Mouse (Mus musculus) spleen, adult 10 weeks (tissue): ENCODE measurements around the gene Myl4. TPM values are rescaled to one million over a fixed set of nuclear protein-coding genes. Genes with fewer than 3 reads are reported as not detected.

Experiments
- polyA plus RNA-seq: library from polyadenylated mRNA; stranded (reverse); fragments of 350-450 nt; fragmentation: Illumina TruSeq; extraction: RNeasy Lipid Tissue Mini Kit (QIAGEN cat#74804); gene quantifications from one replicate; pipeline ENCODE4 v1.2.3, GENCODE M21; 2015; ENCODE audit warnings: low replicate concordance; ENCODE audit not compliant: insufficient read depth

Gene Myl4
- polyA plus RNA-seq, result 9.3 TPM

GRCm38 (mm10) chr11:104550406-104550974, at the start of gene Myl4, which contains the start of gene Cdc27:
Gene Myl4, plus strand, starts transcription at chr11:104550663.
Gene Cdc27, minus strand, starts transcription at chr11:104550620.

GRCm38 (mm10) chr11:104607491-104608245, 57.2 kb downstream of the Myl4 start, which contains the start of gene Itgb3:
Gene Itgb3, plus strand, starts transcription at chr11:104608000.

Other genes with a start within 250 kb of the Myl4 start
- gene Kansl1, start 81.8 kb upstream of the Myl4 start, polyA plus RNA-seq, result 62.3 TPM
- gene Cdc27, start within 50 bp of the Myl4 start, polyA plus RNA-seq, result 45.4 TPM
- 23.9 TPM for gene Itgb3, start 57.3 kb downstream of the Myl4 start, polyA plus RNA-seq
- gene Gm11639, start 135.0 kb downstream of the Myl4 start, polyA plus RNA-seq, result 0.01 TPM